Mouse (Mus musculus) small intestine, adult 2 months (tissue): Measurements from ENCODE around the gene Supt20. TPM values are rescaled to one million over a fixed set of nuclear protein-coding genes. Genes with fewer than 3 reads are reported as not detected.

Source experiments
- H3K27ac ChIP-seq: fragments of 200-500 bp; 2 replicates; pipeline ENCODE4 v1.5.1; 2012; ENCODE audit warnings: low read depth, low read length, control low read depth, inconsistent platforms; ENCODE audit not compliant: insufficient read depth
- H3K27me3 ChIP-seq: fragments of 200-500 bp; 2 replicates; pipeline ENCODE4 v1.6.1; 2012; ENCODE audit warnings: mild to moderate bottlenecking, moderate library complexity, low read length, inconsistent platforms; ENCODE audit not compliant: control insufficient read depth, insufficient read depth
- H3K36me3 ChIP-seq: fragments of 200-500 bp; 2 replicates; pipeline ENCODE4 v1.6.1; 2012; ENCODE audit warnings: mild to moderate bottlenecking, low read length, control low read depth, inconsistent platforms; ENCODE audit not compliant: control insufficient read depth, insufficient read depth
- H3K4me1 ChIP-seq: fragments of 200-500 bp; 2 replicates; pipeline ENCODE4 v1.6.1; 2012; ENCODE audit warnings: low read length, inconsistent platforms, mixed read lengths; ENCODE audit not compliant: control insufficient read depth, insufficient read depth, insufficient read length
- H3K4me3 ChIP-seq: fragments of 200-500 bp; 2 replicates; pipeline ENCODE4 v1.5.1; 2012; ENCODE audit warnings: low read depth, mild to moderate bottlenecking, control low read depth, inconsistent platforms, low read length, moderate library complexity
- CTCF ChIP-seq: fragments of 200-500 bp; IDR thresholded peaks from 2 replicates; pipeline ENCODE4 v1.5.1; 2012; ENCODE audit warnings: low read depth, mild to moderate bottlenecking, control low read depth, inconsistent platforms, low read length, moderate library complexity, mixed read lengths; ENCODE audit not compliant: insufficient replicate concordance, insufficient read length; ENCODE audit errors: extremely low read depth
- POLR2A ChIP-seq: fragments of 200-500 bp; IDR thresholded peaks from 2 replicates; pipeline ENCODE4 v1.6.1; 2012; ENCODE audit warnings: low read depth, mild to moderate bottlenecking, control low read depth, inconsistent platforms, low read length, moderate library complexity
- WGBS: fragments of 180-500 bp; shearing (Covaris S2); methylation state at CpG from one replicate; pipeline ENCODE4 v1.1.7; 2018; 5-methylcytosine and 5-hydroxymethylcytosine counted together
- polyA plus RNA-seq: library from polyadenylated mRNA; depleted of rRNA; stranded (reverse); fragments of >200 nt; gene quantifications from 2 replicates; pipeline ENCODE4 v1.2.3, GENCODE M21; 2012

The Supt20 gene
- polyA plus RNA-seq, 1 experiment: 31.3 TPM

- Histone ChIP-seq H3K4me1 (no peaks in the 10 kb centered on the region), H3K36me3 (peaks cover 60% of the 10 kb centered on the region), H3K27ac (peak overlapping the region; percentile 69; the same call in 1 of the 2 replicates), H3K27me3 (no peaks in the 10 kb centered on the region), H3K4me3 (no peak overlapping the region)
- no peak for TF ChIP-seq CTCF
- TF ChIP-seq POLR2A: no peak
- 84% methylated on average over 9 of the region's 9 CpGs for WGBS
These were observed 16.4 kb downstream of the Supt20 start for GRCm38 (mm10) chr3:54708972-54709371.

- TF ChIP-seq POLR2A (no peak), CTCF (no peak)
- Histone ChIP-seq H3K36me3 (peaks cover 67% of the 10 kb centered on the region), H3K4me3 (no peak within 1 kb of the TSS), H3K4me1 (no peaks in the 10 kb centered on the region), H3K27me3 (no peaks in the 10 kb centered on the region), H3K27ac (no peak within 1 kb of the TSS)
- 82% methylated on average over 6 of the region's 6 CpGs for WGBS
These were observed 21.6 kb downstream of the Supt20 start, which contains the start of gene Gm21958 for GRCm38 (mm10) chr3:54714253-54714652. Gm21958 (minus strand) TSS chr3:54714353.

DNA sequence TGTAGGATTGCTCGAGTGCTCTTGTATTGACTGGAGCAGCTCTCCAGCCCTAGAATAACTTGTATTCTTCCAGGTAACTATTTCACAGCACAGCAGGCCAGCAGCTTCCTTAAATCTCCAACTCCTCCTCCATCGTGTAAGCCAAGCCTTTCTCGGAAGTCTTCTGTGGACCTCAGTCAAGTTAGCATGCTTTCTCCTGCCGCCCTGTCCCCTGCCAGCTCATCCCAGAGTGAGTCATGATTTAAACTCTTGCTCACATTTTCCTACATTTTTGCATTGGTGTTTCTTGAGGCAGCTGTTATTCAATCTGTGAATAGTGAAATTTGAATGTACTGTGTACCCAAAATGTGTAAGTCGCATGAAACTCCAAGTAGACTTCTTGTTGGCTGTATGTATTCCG lies 22.9 kb downstream of the Supt20 start:
- H3K27ac ChIP-seq: no peak overlapping the region
- H3K4me3 ChIP-seq: no peak overlapping the region
- H3K36me3 ChIP-seq: peaks cover 61% of the 10 kb centered on the region
- TF ChIP-seq CTCF: no peak
- TF ChIP-seq POLR2A: no peak
- WGBS: 86% methylated on average over 6 of the region's 6 CpGs
- no peaks in the 10 kb centered on the region for H3K27me3 ChIP-seq
- no peaks in the 10 kb centered on the region for H3K4me1 ChIP-seq

GRCm38 (mm10) chr3:54717348-54717747 lies 24.7 kb downstream of the Supt20 start:
- TF ChIP-seq CTCF: no peak
- no peak for TF ChIP-seq POLR2A
- Histone ChIP-seq H3K36me3 (peaks cover 61% of the 10 kb centered on the region), H3K4me3 (no peak overlapping the region), H3K4me1 (no peaks in the 10 kb centered on the region), H3K27me3 (no peaks in the 10 kb centered on the region), H3K27ac (no peak overlapping the region)
- WGBS: 84% methylated on average over 6 of the region's 6 CpGs

DNA sequence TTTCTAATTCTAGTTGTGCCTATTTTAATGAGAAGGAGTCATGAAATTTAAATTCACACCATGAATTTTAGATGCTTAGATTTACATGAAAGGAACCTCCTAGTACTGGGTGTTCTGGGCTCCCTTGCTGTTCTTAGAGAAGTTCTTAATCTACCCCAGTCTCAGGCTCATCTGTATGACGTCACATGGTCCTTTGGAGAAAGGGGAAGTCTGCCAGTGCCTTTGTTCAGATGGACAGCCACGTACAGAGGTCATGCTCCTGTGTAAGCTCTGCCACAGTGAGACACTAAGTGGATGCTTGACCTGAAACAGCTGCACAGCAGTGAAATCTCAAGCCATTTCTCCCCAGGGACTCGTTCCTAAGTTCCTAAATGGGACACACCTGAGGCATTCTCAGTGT lies 26.3 kb downstream of the Supt20 start:
- TF ChIP-seq POLR2A: no peak
- TF ChIP-seq CTCF: no peak
- no peaks in the 10 kb centered on the region for H3K27me3 ChIP-seq
- H3K4me3 ChIP-seq: no peak overlapping the region
- whole genome bisulfite sequencing: 77% methylated on average over 3 of the region's 3 CpGs
- H3K27ac ChIP-seq: no peak overlapping the region
- peaks cover 61% of the 10 kb centered on the region for H3K36me3 ChIP-seq
- H3K4me1 ChIP-seq: no peaks in the 10 kb centered on the region

- Histone ChIP-seq H3K4me1 (no peaks in the 10 kb centered on the region), H3K27ac (no peak overlapping the region), H3K36me3 (peaks cover 46% of the 10 kb centered on the region), H3K27me3 (no peaks in the 10 kb centered on the region), H3K4me3 (no peak overlapping the region)
- TF ChIP-seq POLR2A: no peak
- TF ChIP-seq CTCF: no peak
- 73% methylated on average over 10 of the region's 10 CpGs for WGBS
These were observed 31.3 kb downstream of the Supt20 start for GRCm38 (mm10) chr3:54723741-54724500.

GRCm38 (mm10) chr3:54725344-54725743 lies 32.7 kb downstream of the Supt20 start:
- WGBS: 61% methylated on average over 2 of the region's 2 CpGs
- no peak overlapping the region for H3K4me3 ChIP-seq
- H3K27me3 ChIP-seq: no peaks in the 10 kb centered on the region
- H3K27ac ChIP-seq: no peak overlapping the region
- H3K4me1 ChIP-seq: no peaks in the 10 kb centered on the region
- H3K36me3 ChIP-seq: peaks cover 52% of the 10 kb centered on the region
- no peak for TF ChIP-seq CTCF
- TF ChIP-seq POLR2A: no peak
